Mouse (Mus musculus) intestine, postnatal 0 days (tissue): Measurements from ENCODE around the gene Fam81a. TPM values are rescaled to one million over a fixed set of nuclear protein-coding genes. Genes with fewer than 3 reads are reported as not detected.

ENCODE experiments used
- ATAC-seq: fragments of 200-750 bp; cut with Nextera tagmentation; 2 replicates; pipeline ENCODE4 v1.8.0; 2017; ENCODE audit warnings: mild to moderate bottlenecking, moderate TSS enrichment, moderate library complexity
- H3K27ac ChIP-seq: fragments of 300-500 bp; sonication (generic); 2 replicates; pipeline ENCODE4 v1.5.1; 2014; ENCODE audit warnings: mild to moderate bottlenecking, low read depth, low read length, moderate library complexity
- H3K27me3 ChIP-seq: fragments of 300-500 bp; sonication (generic); replicated peaks from 2 replicates; pipeline ENCODE4 v1.6.1; 2014; ENCODE audit warnings: low read length, mixed read lengths; ENCODE audit not compliant: control insufficient read depth, insufficient read depth
- H3K36me3 ChIP-seq: fragments of 300-500 bp; sonication (generic); 2 replicates; pipeline ENCODE4 v1.6.1; 2014; ENCODE audit warnings: mild to moderate bottlenecking, moderate library complexity; ENCODE audit not compliant: control insufficient read depth, insufficient read depth
- H3K4me1 ChIP-seq: fragments of 300-500 bp; sonication (generic); replicated peaks from 2 replicates; pipeline ENCODE4 v1.6.1; 2014; ENCODE audit warnings: antibody characterized with exemption, low read length, mixed read lengths; ENCODE audit not compliant: control insufficient read depth, insufficient read depth
- H3K4me2 ChIP-seq: fragments of 300-500 bp; sonication (generic); replicated peaks from 2 replicates; pipeline ENCODE4 v1.6.1; 2014; ENCODE audit warnings: low read depth, mild to moderate bottlenecking, moderate library complexity
- H3K4me3 ChIP-seq: fragments of 300-500 bp; sonication (generic); 2 replicates; pipeline ENCODE4 v1.5.1; 2014; ENCODE audit warnings: low read depth, low read length
- H3K9ac ChIP-seq: fragments of 300-500 bp; sonication (generic); 2 replicates; pipeline ENCODE4 v1.6.1; 2014; ENCODE audit warnings: mild to moderate bottlenecking, low read depth, low read length
- H3K9me3 ChIP-seq: fragments of 300-500 bp; sonication (generic); 2 replicates; pipeline ENCODE4 v1.6.1; 2016; ENCODE audit warnings: mixed run types; ENCODE audit not compliant: control insufficient read depth
- CTCF ChIP-seq: sonication (generic); IDR thresholded peaks from 2 replicates; pipeline ENCODE4 v1.5.1; 2016; ENCODE audit warnings: low read depth, mild to moderate bottlenecking, control low read depth, antibody characterized with exemption, moderate library complexity
- WGBS: fragments of 180-500 bp; shearing (Covaris S2); extraction: QIAGEN DNeasy Blood & Tissue Kit; methylation state at CpG from one replicate; pipeline ENCODE4 v1.1.7; 2014; 5-methylcytosine and 5-hydroxymethylcytosine counted together
- polyA plus RNA-seq: library from polyadenylated mRNA; unstranded; fragments of >200 nt; fragmentation: Nextera tagmentation; extraction: Ambion mirVana; gene quantifications from 2 replicates; pipeline ENCODE4 v1.2.1, GENCODE M21; 2015

Gene Fam81a
- polyA plus RNA-seq, 1 experiment from 2014 or later: 0.83 TPM

DNA sequence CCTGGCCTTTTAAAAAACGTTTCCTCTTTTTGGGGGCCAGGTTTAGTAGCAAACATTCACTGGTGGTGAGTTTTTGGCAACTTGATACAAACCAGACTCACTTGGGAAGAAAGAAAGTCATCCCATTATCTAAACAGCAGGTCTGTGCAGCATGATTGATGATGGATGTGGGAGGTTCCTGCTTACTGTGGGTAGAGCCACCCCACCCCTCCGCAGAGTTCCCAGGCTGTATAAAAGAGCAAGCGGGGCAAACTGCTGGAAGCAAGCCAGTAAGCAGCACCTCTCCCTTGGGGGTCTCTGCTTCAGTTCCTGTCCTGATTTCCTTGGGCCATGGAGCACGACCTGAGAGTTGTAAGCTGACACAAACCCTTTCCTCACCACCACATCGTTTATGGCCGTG is 56.3 kb downstream of the Fam81a start:
- WGBS: 42% methylated on average over 6 of the region's 6 CpGs
- Histone ChIP-seq H3K4me1 (no peaks in the 10 kb centered on the region), H3K27me3 (no peaks in the 10 kb centered on the region), H3K27ac (no peak overlapping the region), H3K4me3 (no peak overlapping the region), H3K9ac (no peak overlapping the region), H3K4me2 (no peak overlapping the region), H3K36me3 (no peaks in the 10 kb centered on the region), H3K9me3 (no peaks in the 10 kb centered on the region)
- no peak for TF ChIP-seq CTCF
- no peak for ATAC-seq

DNA sequence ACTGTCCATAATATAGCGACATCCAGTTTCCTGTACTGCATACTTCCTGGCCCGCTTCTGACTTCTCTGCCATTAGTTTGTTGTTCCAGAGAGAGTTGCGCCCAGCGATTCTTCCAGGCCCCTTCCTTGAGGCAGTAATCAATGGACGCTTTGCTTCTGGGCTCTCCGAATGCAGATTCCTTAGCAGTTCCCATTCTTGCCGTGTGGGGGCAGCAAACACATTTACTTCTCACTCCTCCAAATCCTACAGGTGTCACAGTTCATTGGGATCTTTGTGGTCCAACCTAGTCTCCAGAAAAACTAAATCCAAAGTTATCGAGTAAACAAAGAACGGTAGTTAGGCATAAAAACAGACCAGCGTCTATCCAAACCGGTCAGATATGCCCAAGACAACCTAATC is 58.3 kb downstream of the Fam81a start:
- 64% methylated on average over 11 of the region's 11 CpGs for WGBS
- H3K9ac ChIP-seq: no peak overlapping the region
- no peaks in the 10 kb centered on the region for H3K4me1 ChIP-seq
- H3K9me3 ChIP-seq: no peaks in the 10 kb centered on the region
- peak; percentile 68 for TF ChIP-seq CTCF
- no peak overlapping the region for H3K27ac ChIP-seq
- no peak for ATAC-seq
- H3K4me3 ChIP-seq: no peak overlapping the region
- no peaks in the 10 kb centered on the region for H3K36me3 ChIP-seq
- H3K4me2 ChIP-seq: no peak overlapping the region
- H3K27me3 ChIP-seq: no peaks in the 10 kb centered on the region

DNA sequence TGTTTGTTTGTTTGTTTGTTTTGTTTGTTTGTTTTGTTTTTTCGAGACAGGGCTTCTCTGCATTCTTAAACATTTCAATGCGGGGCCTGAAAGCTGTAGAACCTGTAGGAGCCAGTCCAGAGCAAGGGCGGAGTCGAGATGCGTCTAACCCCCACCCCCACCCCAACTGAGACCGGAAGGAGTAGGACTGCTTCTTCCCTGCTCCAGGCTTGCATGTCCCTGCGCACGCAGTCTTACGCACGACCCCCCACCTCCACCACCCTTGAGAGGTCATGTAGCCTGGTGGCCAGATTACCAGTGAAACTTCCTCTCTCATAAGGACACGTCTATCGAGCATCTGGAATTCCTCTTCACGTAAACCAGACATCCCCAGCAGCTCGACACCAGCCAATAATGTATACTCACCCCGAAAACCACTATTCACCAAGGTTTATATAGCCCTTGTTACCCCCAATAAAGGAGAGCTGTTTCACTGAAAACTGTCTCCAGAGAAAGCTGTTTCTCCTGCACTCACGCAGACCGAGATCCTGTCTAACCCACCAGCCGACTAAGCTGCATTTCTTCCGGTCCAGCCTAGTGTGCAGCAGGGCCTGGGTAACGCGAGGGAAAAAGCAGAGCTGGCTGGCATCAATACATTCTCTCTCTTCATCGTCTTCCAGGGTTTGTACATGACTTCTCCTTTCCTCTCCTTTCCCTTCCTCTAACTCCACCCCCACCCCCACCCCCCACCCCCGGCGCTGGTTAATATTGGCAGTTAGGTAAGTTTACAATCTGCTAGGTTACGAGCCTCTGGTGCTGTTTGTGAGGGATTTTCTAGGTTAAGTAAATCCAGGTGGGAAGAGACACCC is 59.8 kb downstream of the Fam81a start:
- H3K27me3 ChIP-seq: no peaks in the 10 kb centered on the region
- 52% methylated on average over 25 of the region's 25 CpGs for WGBS
- no peak overlapping the region for H3K4me3 ChIP-seq
- no peak for TF ChIP-seq CTCF
- ATAC-seq: no peak
- H3K9me3 ChIP-seq: no peaks in the 10 kb centered on the region
- no peak overlapping the region for H3K9ac ChIP-seq
- H3K27ac ChIP-seq: no peak overlapping the region
- H3K4me2 ChIP-seq: peak overlapping the region; percentile 32; the same call in 1 of the 2 replicates
- no peaks in the 10 kb centered on the region for H3K4me1 ChIP-seq
- no peaks in the 10 kb centered on the region for H3K36me3 ChIP-seq

DNA sequence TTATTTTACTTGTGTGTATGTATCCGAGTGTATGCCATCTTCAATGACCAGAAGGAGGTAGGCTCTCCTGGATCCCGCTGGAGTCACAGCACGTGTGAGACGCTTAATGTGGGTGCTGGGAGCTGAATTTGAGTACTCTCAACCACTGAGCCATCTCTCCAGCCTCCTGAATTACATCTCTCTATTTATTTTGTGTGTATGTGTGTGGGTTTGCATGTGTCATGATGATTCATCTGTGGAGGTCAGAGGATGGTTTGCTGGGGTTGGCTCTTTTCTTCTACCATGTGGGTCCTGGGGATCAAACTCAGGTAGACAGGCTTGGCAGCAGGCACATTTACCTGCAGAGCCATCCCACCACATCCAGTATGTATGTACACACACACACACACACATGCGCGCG is 60.6 kb downstream of the Fam81a start:
- no peak for ATAC-seq
- Histone ChIP-seq H3K27me3 (no peaks in the 10 kb centered on the region), H3K9me3 (no peaks in the 10 kb centered on the region), H3K4me3 (no peak overlapping the region), H3K4me2 (no peak overlapping the region), H3K27ac (no peak overlapping the region), H3K4me1 (no peaks in the 10 kb centered on the region), H3K36me3 (no peaks in the 10 kb centered on the region), H3K9ac (no peak overlapping the region)
- whole genome bisulfite sequencing: 90% methylated on average over 7 of the region's 7 CpGs
- TF ChIP-seq CTCF: no peak

DNA sequence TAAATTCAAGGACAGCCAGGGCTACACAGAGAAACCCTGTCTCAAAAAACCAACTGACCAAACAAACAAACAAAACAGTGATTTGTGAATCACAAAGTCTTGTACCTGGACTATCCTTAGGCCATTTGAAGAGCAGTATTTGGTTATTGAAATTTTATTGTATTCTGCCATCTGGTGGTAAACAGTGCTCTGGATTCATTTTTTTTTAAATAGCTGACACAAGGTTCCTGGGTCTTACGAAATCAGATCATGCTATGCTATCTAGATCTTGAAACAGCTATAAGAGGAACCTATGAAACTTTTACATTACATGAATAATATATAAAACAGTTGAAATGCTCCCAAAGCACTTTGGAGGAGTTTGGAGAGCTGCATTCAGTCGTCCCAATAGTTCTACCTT is 61.4 kb downstream of the Fam81a start:
- H3K4me3 ChIP-seq: no peak overlapping the region
- H3K9me3 ChIP-seq: no peaks in the 10 kb centered on the region
- H3K27ac ChIP-seq: no peak overlapping the region
- H3K4me1 ChIP-seq: no peaks in the 10 kb centered on the region
- no peak overlapping the region for H3K4me2 ChIP-seq
- no peak for ATAC-seq
- TF ChIP-seq CTCF: peak; percentile 61
- no peaks in the 10 kb centered on the region for H3K36me3 ChIP-seq
- H3K9ac ChIP-seq: no peak overlapping the region
- no peaks in the 10 kb centered on the region for H3K27me3 ChIP-seq
- 60% methylated on average over 2 of the region's 2 CpGs for WGBS

DNA sequence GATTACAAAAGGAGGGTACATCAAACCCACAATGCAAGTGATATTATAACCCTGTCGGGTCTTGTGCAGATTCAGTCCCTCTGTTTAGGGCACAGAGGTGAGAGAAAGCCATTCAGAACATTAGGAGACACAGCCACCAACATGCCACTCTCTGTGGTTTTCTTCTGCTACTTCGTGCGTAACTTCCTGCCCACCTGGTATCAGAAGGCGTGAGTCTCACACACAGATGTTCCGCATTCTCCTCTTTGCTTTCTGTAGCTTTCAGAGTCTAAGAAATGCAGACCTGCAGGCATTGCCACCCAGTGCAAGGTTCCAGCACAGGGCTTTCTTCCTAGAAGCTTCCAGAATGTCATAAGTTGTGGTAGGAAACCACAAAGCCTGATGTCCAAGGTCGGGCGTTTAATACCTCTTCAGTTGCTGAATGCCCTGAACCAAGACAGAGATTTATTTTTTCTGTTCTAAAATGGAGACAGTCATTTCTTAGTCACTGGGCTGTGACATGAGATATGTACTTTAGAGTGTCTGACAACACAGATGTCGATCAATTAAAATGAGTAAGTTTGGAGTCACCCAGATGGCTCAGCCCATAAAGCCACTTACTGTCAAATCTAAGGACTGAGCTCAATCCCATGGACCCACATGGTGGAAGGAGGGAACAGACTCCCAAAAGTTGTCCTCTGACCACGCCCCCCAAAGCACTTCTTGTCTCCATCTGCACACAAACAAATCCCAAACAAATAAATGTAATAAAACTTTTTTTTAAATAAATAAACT is 62.1 kb downstream of the Fam81a start:
- H3K27me3 ChIP-seq: no peaks in the 10 kb centered on the region
- ATAC-seq: no peak
- H3K4me2 ChIP-seq: no peak overlapping the region
- WGBS: 87% methylated on average over 9 of the region's 9 CpGs
- no peak overlapping the region for H3K9ac ChIP-seq
- no peak overlapping the region for H3K4me3 ChIP-seq
- no peak for TF ChIP-seq CTCF
- H3K36me3 ChIP-seq: no peaks in the 10 kb centered on the region
- H3K27ac ChIP-seq: no peak overlapping the region
- no peaks in the 10 kb centered on the region for H3K4me1 ChIP-seq
- H3K9me3 ChIP-seq: no peaks in the 10 kb centered on the region
